ENCODE assay signal across 25 mouse cellular contexts in the genomic region with DNA sequence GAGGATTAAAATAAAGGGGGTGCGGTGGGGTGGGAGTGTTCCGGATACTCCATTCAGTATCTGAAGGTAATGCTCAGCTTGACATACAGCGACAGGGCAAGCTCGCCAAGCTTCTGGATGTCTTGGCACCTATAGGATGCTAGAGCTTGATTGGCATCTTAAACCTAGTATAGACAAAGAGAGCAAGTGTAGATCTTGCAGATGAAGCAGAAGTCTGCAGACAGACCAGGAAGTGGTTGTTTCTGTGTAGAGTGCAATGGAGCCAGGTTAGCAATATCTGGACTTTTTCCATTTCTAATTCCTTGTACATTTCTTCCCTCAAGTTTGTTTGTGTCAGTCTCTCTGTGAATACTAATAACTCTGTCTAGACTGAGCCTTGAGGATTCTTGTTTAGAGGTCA.
DNase-seq lines count a peak whose midpoint lies in the region; ATAC-seq lines count a peak whose summit lies in the region.
"Had no signal": no experiment of that assay in that cellular context is flagged by ENCODE, and none has a peak within 500 bp of the region (broad histone marks: within the 10 kb centered on the region; RNA-seq: fewer than 3 reads in every experiment).

No protein-coding gene starts in this region.

- H3K4me3 ChIP-seq in liver, embryonic 11.5 days (ENCODE audit: low read depth, low read length), result no peak overlapping the region
- H3K4me3 ChIP-seq in liver, embryonic 12.5 days, result no peak overlapping the region
- no peak overlapping the region for H3K4me3 ChIP-seq in brown adipose tissue, adult 24 weeks (ENCODE audit: insufficient read depth, low read depth, low read length)
- H3K4me3 ChIP-seq: forebrain, embryonic 13.5 days; heart, embryonic 13.5 days; kidney, embryonic 15.5 days; left cerebral cortex, adult 2 months; limb, embryonic 15.5 days; neural tube, embryonic 15.5 days had no signal

- no peak overlapping the region for H3K4me2 ChIP-seq in liver, embryonic 11.5 days
- no peak overlapping the region for H3K4me2 ChIP-seq in liver, embryonic 12.5 days
- H3K4me2 ChIP-seq: forebrain, embryonic 13.5 days; heart, embryonic 13.5 days; kidney, embryonic 15.5 days; limb, embryonic 15.5 days; neural tube, embryonic 15.5 days had no signal

- H3K27ac ChIP-seq in liver, embryonic 11.5 days (ENCODE audit: low read depth, low read length), result no peak overlapping the region
- H3K27ac ChIP-seq in liver, embryonic 12.5 days, result no peak overlapping the region
- H3K27ac ChIP-seq in brown adipose tissue, adult 24 weeks (replicated peaks; ENCODE audit: low read depth, low read length), result peak overlapping the region; percentile 52; the same call in 1 of the 2 replicates
- H3K27ac ChIP-seq: forebrain, embryonic 13.5 days; heart, embryonic 13.5 days; kidney, embryonic 15.5 days; left cerebral cortex, adult 2 months; limb, embryonic 15.5 days; neural tube, embryonic 15.5 days had no signal

- H3K27me3 ChIP-seq in liver, embryonic 11.5 days (replicated peaks; ENCODE audit: control insufficient read depth, insufficient read depth, low read length), result no peaks in the 10 kb centered on the region
- H3K27me3 ChIP-seq in liver, embryonic 12.5 days (replicated peaks), result no peaks in the 10 kb centered on the region
- H3K27me3 ChIP-seq: forebrain, embryonic 13.5 days; heart, embryonic 13.5 days; kidney, embryonic 15.5 days; limb, embryonic 15.5 days; neural tube, embryonic 15.5 days had no signal

- no peaks in the 10 kb centered on the region for H3K36me3 ChIP-seq in liver, embryonic 11.5 days (ENCODE audit: control insufficient read depth, insufficient read depth, low read length)
- H3K36me3 ChIP-seq in liver, embryonic 12.5 days, result no peaks in the 10 kb centered on the region
- H3K36me3 ChIP-seq: heart, embryonic 13.5 days; kidney, embryonic 15.5 days; limb, embryonic 15.5 days; neural tube, embryonic 15.5 days had no signal

- no peaks in the 10 kb centered on the region for H3K4me1 ChIP-seq in liver, embryonic 11.5 days (replicated peaks; ENCODE audit: control insufficient read depth, insufficient read depth, low read length)
- 0 out of 2 replicates have a peak, but pooled peaks cover 2% of the 10 kb centered on the region for H3K4me1 ChIP-seq in liver, embryonic 12.5 days
- H3K4me1 ChIP-seq in brown adipose tissue, adult 24 weeks (ENCODE audit: control insufficient read depth, insufficient read depth, insufficient read length, low read length), result no peaks in the 10 kb centered on the region; the same call in 1 of the 2 replicates
- H3K4me1 ChIP-seq: heart, embryonic 13.5 days; kidney, embryonic 15.5 days had no signal

- no peaks in the 10 kb centered on the region for H3K9me3 ChIP-seq in liver, embryonic 11.5 days (ENCODE audit: control insufficient read depth, low read length)
- H3K9me3 ChIP-seq in liver, embryonic 12.5 days (replicated peaks), result no peaks in the 10 kb centered on the region
- H3K9me3 ChIP-seq: forebrain, embryonic 13.5 days; heart, embryonic 13.5 days; kidney, embryonic 15.5 days; limb, embryonic 15.5 days; neural tube, embryonic 15.5 days had no signal

- WGBS in liver, embryonic 11.5 days, result 82% methylated on average over 4 of the region's 4 CpGs
- 84% methylated on average over 4 of the region's 4 CpGs for WGBS in liver, embryonic 12.5 days (ENCODE audit: insufficient replicate concordance)

- ATAC-seq in liver, embryonic 11.5 days (replicated peaks; ENCODE audit: low FRiP score), result 0 out of 2 replicates have a peak, but pooled peaks have one; percentile 29
- no peak for ATAC-seq in liver, embryonic 12.5 days
- peak; percentile 70 for ATAC-seq in CD4-positive, CD25-positive, alpha-beta regulatory T cell, adult 4 months
- ATAC-seq in megakaryocyte progenitor cell, adult 5-6 weeks (replicated peaks; ENCODE audit: poor library complexity), result 0 out of 2 replicates have a peak, but pooled peaks have one; percentile 7
- ATAC-seq: forebrain, embryonic 13.5 days had no signal

- DNase-seq in liver, embryonic 11.5 days (ENCODE audit: low spot score), result no peak
- DNase-seq in cerebellum, adult 11 months, result no peak
- DNase-seq in embryo, embryonic 10.5 days (ENCODE audit: low spot score), result no peak
- DNase-seq: adrenal gland, adult 2 months; cerebellum, adult 2 months; cerebellum, postnatal 36 days; heart, adult 18-20 months; heart, postnatal 14 days; kidney, adult 11 months; kidney, postnatal 36 days; layer of hippocampus, adult 9-11 months; left cerebral cortex, postnatal 4 days; lung, adult 2 months; right cerebral cortex, adult 18-20 months; thymus, postnatal 14 days had no signal

- no peak overlapping the region for H3K9ac ChIP-seq in liver, embryonic 11.5 days (ENCODE audit: low read depth, low read length)
- H3K9ac ChIP-seq in liver, embryonic 12.5 days, result no peak overlapping the region
- H3K9ac ChIP-seq: forebrain, embryonic 13.5 days; heart, embryonic 13.5 days; kidney, embryonic 15.5 days; limb, embryonic 15.5 days; neural tube, embryonic 15.5 days had no signal
